Mouse (Mus musculus) small intestine, adult 2 months (tissue): ENCODE results near the gene Ube2m.

Source experiments
- CTCF ChIP-seq: fragments of 200-500 bp; IDR thresholded peaks from 2 replicates; pipeline ENCODE4 v1.5.1; 2012; ENCODE audit warnings: low read depth, mild to moderate bottlenecking, control low read depth, inconsistent platforms, low read length, moderate library complexity, mixed read lengths; ENCODE audit not compliant: insufficient replicate concordance, insufficient read length; ENCODE audit errors: extremely low read depth
- POLR2A ChIP-seq: fragments of 200-500 bp; IDR thresholded peaks from 2 replicates; pipeline ENCODE4 v1.6.1; 2012; ENCODE audit warnings: low read depth, mild to moderate bottlenecking, control low read depth, inconsistent platforms, low read length, moderate library complexity

DNA sequence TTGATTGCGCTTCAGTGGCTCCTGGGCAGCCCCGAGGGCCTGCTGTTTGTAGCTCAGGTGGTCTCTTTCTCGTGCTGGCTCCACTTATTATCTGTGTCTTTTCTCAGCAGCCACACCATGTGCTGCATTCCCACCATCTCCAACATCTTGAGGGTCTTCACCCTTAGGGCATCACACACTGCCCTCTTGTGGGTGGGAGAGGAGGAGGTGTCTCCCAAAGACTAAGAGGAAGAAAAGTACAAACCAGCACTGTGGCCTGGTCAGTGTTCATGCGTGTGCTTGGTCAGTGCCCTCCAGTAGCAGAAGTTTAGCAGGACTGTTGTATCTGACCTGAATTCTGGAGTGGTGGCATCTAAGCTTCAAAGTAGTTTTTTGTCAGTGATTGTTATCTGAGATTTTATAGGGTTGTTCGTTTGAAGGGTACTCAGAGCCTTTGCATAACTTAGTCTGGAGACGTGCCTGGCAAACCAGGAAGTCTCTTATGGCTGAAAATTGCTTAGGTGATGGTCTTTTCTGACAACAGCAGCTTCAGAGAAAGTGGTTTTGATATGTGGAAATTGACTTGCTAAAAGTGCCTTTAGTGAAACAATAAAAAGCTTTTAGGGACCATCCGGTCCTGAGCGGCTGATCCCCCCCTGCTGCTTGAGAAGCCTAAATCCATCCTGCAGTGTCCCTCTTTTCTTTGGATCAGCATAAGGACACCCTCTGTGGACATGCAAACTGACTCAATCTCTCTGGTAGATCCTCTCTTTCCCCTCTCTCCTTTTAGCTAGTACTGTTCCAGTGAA, 19.0 kb upstream of the Ube2m start:
- no peak for TF ChIP-seq CTCF
- TF ChIP-seq POLR2A, result no peak
